8 mouse cellular contexts compared by ENCODE assay signal in genomic region chr1:42850663-42851397, GRCm38 (mm10). TPM values are rescaled to one million over a fixed set of nuclear protein-coding genes. Genes with fewer than 3 reads are reported as not detected.
DNase-seq lines count a peak whose midpoint lies in the region; ATAC-seq lines count a peak whose summit lies in the region.

Mrps9 (plus strand) TSS chr1:42851233.

- H3K9me3 ChIP-seq in heart, embryonic 10.5 days: no peaks in the 10 kb centered on the region
- H3K9me3 ChIP-seq in kidney, embryonic 15.5 days (replicated peaks): no peaks in the 10 kb centered on the region

- H3K4me1 ChIP-seq in heart, embryonic 10.5 days: peaks cover 7% of the 10 kb centered on the region
- peaks cover 9% of the 10 kb centered on the region for H3K4me1 ChIP-seq in kidney, embryonic 15.5 days

- peak; percentile 100 for ATAC-seq in erythroblast, adult 5-6 weeks (replicated peaks; ENCODE audit: low FRiP score, poor library complexity, severe bottlenecking)
- peak; percentile 100 for ATAC-seq in kidney, embryonic 15.5 days (replicated peaks; ENCODE audit: low FRiP score)
- peak; percentile 100 for ATAC-seq in monocyte, adult 5-6 weeks (replicated peaks; ENCODE audit: insufficient number of reproducible peaks, low FRiP score, low TSS enrichment, poor library complexity, severe bottlenecking)

- H3K4me3 ChIP-seq in heart, embryonic 10.5 days: peak within 1 kb of the TSS; percentile 96
- peak within 1 kb of the TSS; percentile 93 for H3K4me3 ChIP-seq in kidney, embryonic 15.5 days (replicated peaks)

- H3K36me3 ChIP-seq in heart, embryonic 10.5 days: no peaks in the 10 kb centered on the region
- H3K36me3 ChIP-seq in kidney, embryonic 15.5 days: no peaks in the 10 kb centered on the region

- peak within 1 kb of the TSS; percentile 90 for H3K27ac ChIP-seq in heart, embryonic 10.5 days
- peak within 1 kb of the TSS; percentile 67 for H3K27ac ChIP-seq in kidney, embryonic 15.5 days

- WGBS in heart, embryonic 10.5 days: under 1% methylated on average over 23 of the region's 23 CpGs
- under 1% methylated on average over 23 of the region's 23 CpGs for WGBS in kidney, embryonic 15.5 days

- peak within 1 kb of the TSS; percentile 68 for H3K4me2 ChIP-seq in kidney, embryonic 15.5 days

- peak; percentile 99 for DNase-seq in B cell, adult 2 months
- peak; percentile 99 for DNase-seq in brain, adult 2 months (ENCODE audit: low read depth, low spot score)
- DNase-seq in heart, embryonic 10.5 days (ENCODE audit: low spot score): peak; percentile 99
- peak; percentile 96 for DNase-seq in liver
- peak; percentile 97 to 98 for DNase-seq in spleen, postnatal 4 days (ENCODE audit: low spot score in 2 of 2)

- no peaks in the 10 kb centered on the region for H3K27me3 ChIP-seq in heart, embryonic 10.5 days (ENCODE audit: insufficient read depth, poor library complexity, severe bottlenecking)
- H3K27me3 ChIP-seq in kidney, embryonic 15.5 days: 0 out of 2 replicates have a peak, but pooled peaks cover 3% of the 10 kb centered on the region

- H3K9ac ChIP-seq in kidney, embryonic 15.5 days: peak within 1 kb of the TSS; percentile 74

RNA-seq across cellular contexts. Expression of gene Mrps9, which starts in this region (rescaled TPM):
- total RNA-seq in erythroblast, adult 5-6 weeks (2015; ENCODE audit: low replicate concordance): 3.3 and 13.8 TPM in 2 replicates
- total RNA-seq in erythroblast, adult 5-6 weeks (2017; ENCODE audit: low replicate concordance): 8.8 and 16.5 TPM in 2 replicates
- 63.9 and 65.5 TPM in 2 replicates for polyA plus RNA-seq in heart, embryonic 10.5 days (2016; fragmentation: Nextera tagmentation; extraction: Ambion mirVana)
- polyA plus RNA-seq in kidney, embryonic 15.5 days (2015; fragmentation: Nextera tagmentation; extraction: Ambion mirVana): 56.3 and 58.8 TPM in 2 replicates
- 46.3 to 66.8 TPM (median 50.0 TPM) in 3 replicates for total RNA-seq in monocyte, adult 5-6 weeks (2017)

Comparison
In these comparisons a context has a peak if more than half of its experiments do, and no peak if none do; other contexts are left out.
1. Peak in every context shown above with its lines: DNase-seq, ATAC-seq, H3K4me3 ChIP-seq and H3K27ac ChIP-seq.